Comparison of ENCODE assay signal across 14 mouse cellular contexts in genomic region chr10:37249511-37249910, GRCm38 (mm10).
DNase-seq lines count a peak whose midpoint lies in the region; ATAC-seq and TF ChIP-seq lines count a peak whose summit lies in the region.
"Had no signal": no experiment of that assay in that cellular context is flagged by ENCODE, and none has a peak within 500 bp of the region (broad histone marks: within the 10 kb centered on the region; RNA-seq: fewer than 3 reads in every experiment).

No protein-coding gene starts in this region.

- intact Hi-C loops in heart, adult 2 months (cut with DNase I) = no loop called here

- no peaks in the 10 kb centered on the region for H3K36me3 ChIP-seq in heart, adult 2 months (ENCODE audit: control insufficient read depth, insufficient read depth, low read length)
- H3K36me3 ChIP-seq in stomach, embryonic 14.5 days (ENCODE audit: control insufficient read depth, insufficient read depth, low read length) = no peaks in the 10 kb centered on the region
- no peaks in the 10 kb centered on the region for H3K36me3 ChIP-seq in stomach, postnatal 0 days (ENCODE audit: control insufficient read depth, insufficient read depth, low read length)
- H3K36me3 ChIP-seq in intestine, embryonic 16.5 days (ENCODE audit: control insufficient read depth, insufficient read depth, low read length) = no peaks in the 10 kb centered on the region
- H3K36me3 ChIP-seq in stomach, embryonic 15.5 days = no peaks in the 10 kb centered on the region
- H3K36me3 ChIP-seq in liver, embryonic 12.5 days = no peaks in the 10 kb centered on the region
- H3K36me3 ChIP-seq in forebrain, embryonic 16.5 days (ENCODE audit: control insufficient read depth, insufficient read depth) = no peaks in the 10 kb centered on the region
- H3K36me3 ChIP-seq: midbrain, embryonic 12.5 days had no signal

- no peaks in the 10 kb centered on the region for H3K79me2 ChIP-seq in heart, adult 2 months (replicated peaks; ENCODE audit: control insufficient read depth, insufficient read depth, low read length)

- no peaks in the 10 kb centered on the region for H3K9me3 ChIP-seq in stomach, embryonic 14.5 days (ENCODE audit: control insufficient read depth, low read depth, low read length)
- no peaks in the 10 kb centered on the region for H3K9me3 ChIP-seq in stomach, postnatal 0 days (ENCODE audit: control insufficient read depth, low read length)
- H3K9me3 ChIP-seq in intestine, embryonic 16.5 days (ENCODE audit: control insufficient read depth, low read length) = no peaks in the 10 kb centered on the region
- H3K9me3 ChIP-seq in stomach, embryonic 15.5 days = no peaks in the 10 kb centered on the region
- no peaks in the 10 kb centered on the region for H3K9me3 ChIP-seq in liver, embryonic 12.5 days (replicated peaks)
- H3K9me3 ChIP-seq in forebrain, embryonic 16.5 days (ENCODE audit: control insufficient read depth, low read length) = no peaks in the 10 kb centered on the region
- H3K9me3 ChIP-seq: midbrain, embryonic 12.5 days had no signal

- H3K27me3 ChIP-seq in heart, adult 2 months (ENCODE audit: control insufficient read depth, insufficient read depth, low read length) = no peaks in the 10 kb centered on the region
- no peaks in the 10 kb centered on the region for H3K27me3 ChIP-seq in stomach, embryonic 14.5 days (ENCODE audit: control insufficient read depth, insufficient read depth, low read length)
- no peaks in the 10 kb centered on the region for H3K27me3 ChIP-seq in stomach, postnatal 0 days (ENCODE audit: control insufficient read depth, insufficient read depth, low read length)
- no peaks in the 10 kb centered on the region for H3K27me3 ChIP-seq in intestine, embryonic 16.5 days (replicated peaks; ENCODE audit: control insufficient read depth, insufficient read depth, low read length)
- H3K27me3 ChIP-seq in stomach, embryonic 15.5 days (replicated peaks) = no peaks in the 10 kb centered on the region
- H3K27me3 ChIP-seq in liver, embryonic 12.5 days (replicated peaks) = no peaks in the 10 kb centered on the region
- no peaks in the 10 kb centered on the region for H3K27me3 ChIP-seq in forebrain, embryonic 16.5 days (replicated peaks; ENCODE audit: control insufficient read depth, insufficient read depth, low read length)
- H3K27me3 ChIP-seq: midbrain, embryonic 12.5 days had no signal

- DNase-seq in heart, adult 11 months = peak; percentile 83
- no peak for DNase-seq in heart, adult 2 months
- DNase-seq in stomach, postnatal 0 days (ENCODE audit: low spot score) = no peak
- DNase-seq: cerebellum, adult 8-10 months; layer of hippocampus, adult 9-11 months; left cerebral cortex, postnatal 4 days had no signal

- H3K4me2 ChIP-seq in stomach, embryonic 14.5 days (replicated peaks; ENCODE audit: low read depth, low read length) = 0 out of 2 replicates have a peak overlapping the region, but pooled peaks have one; percentile 3
- no peak overlapping the region for H3K4me2 ChIP-seq in stomach, postnatal 0 days (replicated peaks; ENCODE audit: low read depth)
- no peak overlapping the region for H3K4me2 ChIP-seq in intestine, embryonic 16.5 days (ENCODE audit: low read depth, low read length)
- H3K4me2 ChIP-seq in stomach, embryonic 15.5 days = no peak overlapping the region
- H3K4me2 ChIP-seq in liver, embryonic 12.5 days = no peak overlapping the region
- H3K4me2 ChIP-seq in forebrain, embryonic 16.5 days (ENCODE audit: low read length) = no peak overlapping the region
- H3K4me2 ChIP-seq: heart, embryonic 11.5 days; lung, embryonic 14.5 days; midbrain, embryonic 12.5 days had no signal

- no peak overlapping the region for H3K27ac ChIP-seq in heart, adult 2 months
- H3K27ac ChIP-seq in stomach, embryonic 14.5 days (ENCODE audit: low read length) = peak overlapping the region; percentile 74; the same call in 1 of the 2 replicates
- H3K27ac ChIP-seq in stomach, postnatal 0 days (replicated peaks) = no peak overlapping the region
- H3K27ac ChIP-seq in intestine, embryonic 16.5 days (ENCODE audit: low read length) = no peak overlapping the region
- H3K27ac ChIP-seq in stomach, embryonic 15.5 days = peak overlapping the region; percentile 66; the same call in 1 of the 2 replicates
- no peak overlapping the region for H3K27ac ChIP-seq in liver, embryonic 12.5 days
- no peak overlapping the region for H3K27ac ChIP-seq in forebrain, embryonic 16.5 days (ENCODE audit: low read length)
- H3K27ac ChIP-seq: midbrain, embryonic 12.5 days had no signal

- H3K4me3 ChIP-seq in heart, adult 2 months = no peak overlapping the region
- H3K4me3 ChIP-seq in stomach, embryonic 14.5 days (ENCODE audit: low read depth, low read length) = no peak overlapping the region
- H3K4me3 ChIP-seq in stomach, postnatal 0 days (ENCODE audit: low read depth, low read length) = no peak overlapping the region
- H3K4me3 ChIP-seq in intestine, embryonic 16.5 days (ENCODE audit: low read length) = no peak overlapping the region
- no peak overlapping the region for H3K4me3 ChIP-seq in stomach, embryonic 15.5 days (replicated peaks)
- no peak overlapping the region for H3K4me3 ChIP-seq in liver, embryonic 12.5 days
- H3K4me3 ChIP-seq in forebrain, embryonic 16.5 days (replicated peaks; ENCODE audit: low read length) = no peak overlapping the region
- H3K4me3 ChIP-seq: midbrain, embryonic 12.5 days had no signal

- no peaks in the 10 kb centered on the region; the same call in 1 of the 2 replicates for H3K4me1 ChIP-seq in heart, adult 2 months (ENCODE audit: control insufficient read depth, insufficient read depth, low read length)
- peaks cover 14% of the 10 kb centered on the region for H3K4me1 ChIP-seq in stomach, embryonic 14.5 days (ENCODE audit: control insufficient read depth, insufficient read depth, low read length)
- H3K4me1 ChIP-seq in stomach, postnatal 0 days (replicated peaks; ENCODE audit: control insufficient read depth, insufficient read depth) = no peaks in the 10 kb centered on the region
- peaks cover 13% of the 10 kb centered on the region for H3K4me1 ChIP-seq in intestine, embryonic 16.5 days (ENCODE audit: control insufficient read depth, insufficient read depth, low read length)
- H3K4me1 ChIP-seq in stomach, embryonic 15.5 days = peaks cover 9% of the 10 kb centered on the region
- H3K4me1 ChIP-seq in liver, embryonic 12.5 days = no peaks in the 10 kb centered on the region
- peaks cover 6% of the 10 kb centered on the region for H3K4me1 ChIP-seq in forebrain, embryonic 16.5 days (replicated peaks; ENCODE audit: control insufficient read depth, insufficient read depth, low read length)

- TF ChIP-seq POLR2A in heart, adult 2 months (IDR thresholded peaks at IDR 0.05; ENCODE audit: insufficient read depth, low read depth, low read length) = no peak

- no peak for TF ChIP-seq EP300 in heart, adult 2 months (IDR thresholded peaks at IDR 0.05; ENCODE audit: insufficient read depth, low read depth, low read length)
- no peak for TF ChIP-seq EP300 in stomach, postnatal 0 days (optimal IDR thresholded peaks at IDR 0.05)

- 90% methylated on average over 4 of the region's 4 CpGs for WGBS in heart, adult 2 months
- 82% methylated on average over 4 of the region's 4 CpGs for WGBS in stomach, embryonic 14.5 days
- 67% methylated on average over 4 of the region's 4 CpGs for WGBS in stomach, postnatal 0 days
- WGBS in intestine, embryonic 16.5 days = 82% methylated on average over 4 of the region's 4 CpGs
- WGBS in stomach, embryonic 15.5 days = 73% methylated on average over 4 of the region's 4 CpGs
- WGBS in liver, embryonic 12.5 days (ENCODE audit: insufficient replicate concordance) = 55% methylated on average over 4 of the region's 4 CpGs
- 83% methylated on average over 4 of the region's 4 CpGs for WGBS in forebrain, embryonic 16.5 days

- H3K9ac ChIP-seq in heart, adult 2 months (ENCODE audit: low read depth, low read length) = no peak overlapping the region
- H3K9ac ChIP-seq in stomach, embryonic 14.5 days (replicated peaks; ENCODE audit: low read depth, low read length) = no peak overlapping the region
- H3K9ac ChIP-seq in stomach, postnatal 0 days (ENCODE audit: low read length) = no peak overlapping the region
- no peak overlapping the region for H3K9ac ChIP-seq in intestine, embryonic 16.5 days (ENCODE audit: low read depth, low read length)
- no peak overlapping the region for H3K9ac ChIP-seq in stomach, embryonic 15.5 days
- H3K9ac ChIP-seq in liver, embryonic 12.5 days = no peak overlapping the region
- H3K9ac ChIP-seq in forebrain, embryonic 16.5 days (replicated peaks; ENCODE audit: low read depth, low read length) = no peak overlapping the region
- H3K9ac ChIP-seq: lung, embryonic 14.5 days; midbrain, embryonic 12.5 days had no signal

- no peak for ATAC-seq in stomach, embryonic 14.5 days (ENCODE audit: insufficient number of reproducible peaks, insufficient read depth, low FRiP score, low read depth)
- ATAC-seq in stomach, postnatal 0 days (ENCODE audit: low FRiP score, low TSS enrichment) = no peak
- ATAC-seq in intestine, embryonic 16.5 days = peak; percentile 20; the same call in 1 of the 2 replicates
- no peak for ATAC-seq in stomach, embryonic 15.5 days (ENCODE audit: insufficient read depth, low FRiP score, low read depth)
- no peak for ATAC-seq in liver, embryonic 12.5 days
- ATAC-seq in forebrain, embryonic 16.5 days = no peak

- no peak for TF ChIP-seq CTCF in heart, adult 2 months (IDR thresholded peaks at IDR 0.05)
- no peak for TF ChIP-seq CTCF in stomach, postnatal 0 days (IDR thresholded peaks at IDR 0.05; ENCODE audit: low read depth)

Comparison
In these comparisons a context has a peak if more than half of its experiments do, and no peak if none do; other contexts are left out.
1. H3K27ac ChIP-seq: peak in stomach, embryonic 14.5 days (single experiment) and stomach, embryonic 15.5 days (single experiment); none in heart, adult 2 months (single experiment), stomach, postnatal 0 days (single experiment), intestine, embryonic 16.5 days (single experiment), liver, embryonic 12.5 days (single experiment) and forebrain, embryonic 16.5 days (single experiment).